Mouse (Mus musculus) testis, adult 2 months (tissue): ENCODE results near the gene Tmem252.

Experiments used
- CTCF ChIP-seq: fragments of 200-500 bp; IDR thresholded peaks from 2 replicates; pipeline ENCODE4 v1.5.1; 2012; ENCODE audit warnings: low read depth, mild to moderate bottlenecking, inconsistent platforms, low read length, moderate library complexity; ENCODE audit not compliant: control insufficient read depth, insufficient read depth, insufficient replicate concordance
- POLR2A ChIP-seq: fragments of 200-500 bp; IDR thresholded peaks from 2 replicates; pipeline ENCODE4 v1.6.1; 2012; ENCODE audit warnings: low read depth, mild to moderate bottlenecking, inconsistent platforms, low read length, moderate library complexity; ENCODE audit not compliant: control insufficient read depth

DNA sequence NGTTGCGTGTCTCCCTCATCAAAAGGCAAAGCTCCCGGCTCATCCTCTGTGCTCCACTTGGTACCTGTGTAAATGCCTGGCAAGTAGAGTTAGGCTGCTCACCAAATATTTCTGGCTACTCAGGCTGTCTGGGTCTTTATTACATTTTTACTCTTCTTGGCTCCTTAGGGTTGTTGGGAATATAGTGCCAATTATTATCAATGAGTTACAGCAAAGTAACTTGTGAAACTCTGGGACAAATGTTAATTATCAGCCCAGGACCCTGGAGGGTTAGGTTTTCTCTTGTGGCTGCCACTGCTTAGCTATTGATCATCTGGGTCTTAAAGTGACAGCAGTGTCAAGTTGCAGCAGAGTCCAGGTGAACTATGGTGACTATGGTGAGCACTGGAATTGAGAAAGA, 11.5 kb upstream of the Tmem252 start:
- TF ChIP-seq CTCF (no peak), POLR2A (no peak)
